Mouse (Mus musculus) MEL (cell line): ENCODE data around the gene Agpat1. TPM values are rescaled to one million over a fixed set of nuclear protein-coding genes. Genes with fewer than 3 reads are reported as not detected.
A peak's percentile ranks its signal among the peaks of the same experiment; 100 is the strongest.

Experiments
- DNase-seq: peaks from one replicate; pipeline ENCODE4 v3.0.0; 2011; ENCODE audit warnings: low read depth, low spot score
- H3K27ac ChIP-seq: 2 replicates; pipeline ENCODE4 v1.5.1; 2012; ENCODE audit warnings: low read depth, mild to moderate bottlenecking, control low read depth, low read length, moderate library complexity; ENCODE audit not compliant: control insufficient read depth
- H3K27me3 ChIP-seq, 2 experiments: fragments of 150-350 bp in 1 of 2; sonication (generic) in 1 of 2; 2 replicates each; pipeline ENCODE4 v1.6.1; 2012; ENCODE audit warnings: low read length in 2 of 2, mild to moderate bottlenecking in 2 of 2, improper control_type of control experiment in 1 of 2, moderate library complexity in 1 of 2; ENCODE audit not compliant: insufficient read depth in 2 of 2, control insufficient read depth in 1 of 2
- H3K36me3 ChIP-seq, 2 experiments: 2 replicates each; pipeline ENCODE4 v1.6.1; 2012 to 2014; ENCODE audit warnings: low read length in 2 of 2, improper control_type of control experiment in 1 of 2, inconsistent platforms in 1 of 2, mild to moderate bottlenecking in 1 of 2; ENCODE audit not compliant: insufficient read depth in 2 of 2, control insufficient read depth in 1 of 2
- H3K4me1 ChIP-seq, 2 experiments: fragments of 150-350 bp in 1 of 2; sonication (generic) in 1 of 2; 2 replicates each; pipeline ENCODE4 v1.6.1; 2012; ENCODE audit warnings: low read length in 2 of 2, improper control_type of control experiment in 1 of 2, mild to moderate bottlenecking in 1 of 2; ENCODE audit not compliant: insufficient read depth in 2 of 2, control insufficient read depth in 1 of 2
- H3K4me3 ChIP-seq, 2 experiments: fragments of 150-350 bp in 1 of 2; sonication (generic) in 1 of 2; 2 replicates each; pipeline ENCODE4 v1.5.1; 2012; ENCODE audit warnings: low read depth in 2 of 2, low read length in 2 of 2, mild to moderate bottlenecking in 2 of 2, moderate library complexity in 2 of 2, control low read depth in 1 of 2, improper control_type of control experiment in 1 of 2; ENCODE audit not compliant: control insufficient read depth in 1 of 2, insufficient read depth in 1 of 2
- H3K79me2 ChIP-seq: 2 replicates; pipeline ENCODE4 v1.6.1; 2012; ENCODE audit warnings: mild to moderate bottlenecking, low read length, moderate library complexity; ENCODE audit not compliant: control insufficient read depth, poor library complexity, insufficient read depth
- H3K9ac ChIP-seq: 2 replicates; pipeline ENCODE4 v1.6.1; 2012; ENCODE audit warnings: low read depth, mild to moderate bottlenecking, control low read depth, low read length, moderate library complexity; ENCODE audit not compliant: control insufficient read depth, poor library complexity, severe bottlenecking
- H3K9me3 ChIP-seq: fragments of 150-350 bp; sonication (generic); replicated peaks from 2 replicates; pipeline ENCODE4 v1.6.1; 2012; ENCODE audit warnings: mild to moderate bottlenecking, low read length, improper control_type of control experiment, moderate library complexity; ENCODE audit not compliant: insufficient read depth
- CHD2 ChIP-seq: IDR thresholded peaks from 2 replicates; pipeline ENCODE4 v1.6.1; 2011; ENCODE audit warnings: low read length, improper control_type of control experiment
- ELF1 ChIP-seq: IDR thresholded peaks from 2 replicates; pipeline ENCODE4 v1.6.1; 2014; ENCODE audit warnings: low read depth, mild to moderate bottlenecking, inconsistent platforms, low read length, improper control_type of control experiment, moderate library complexity
- EP300 ChIP-seq, 2 experiments: IDR thresholded peaks; 2 replicates each; pipeline ENCODE4 v1.6.1; 2011; ENCODE audit warnings: improper control_type of control experiment in 2 of 2, low read length in 2 of 2, low read depth in 1 of 2, mild to moderate bottlenecking in 1 of 2
- GABPA ChIP-seq: IDR thresholded peaks from 2 replicates; pipeline ENCODE4 v1.6.1; 2012; ENCODE audit warnings: low read depth, mild to moderate bottlenecking, inconsistent platforms, low read length, improper control_type of control experiment, moderate library complexity
- GATA1 ChIP-seq: IDR thresholded peaks from 2 replicates; pipeline ENCODE4 v1.6.1; 2011; ENCODE audit warnings: low read depth, low read length, improper control_type of control experiment
- JUND ChIP-seq: IDR thresholded peaks from 2 replicates; pipeline ENCODE4 v1.6.1; 2011; ENCODE audit warnings: low read depth, mild to moderate bottlenecking, improper control_type of control experiment, low read length
- MAFK ChIP-seq: IDR thresholded peaks from 2 replicates; pipeline ENCODE4 v1.6.1; 2011; ENCODE audit warnings: low read depth, mild to moderate bottlenecking, low read length, improper control_type of control experiment, borderline replicate concordance
- MAX ChIP-seq: IDR thresholded peaks from 2 replicates; pipeline ENCODE4 v1.6.1; 2011; ENCODE audit warnings: low read length, improper control_type of control experiment
- MEF2A ChIP-seq: IDR thresholded peaks from 2 replicates; pipeline ENCODE4 v1.6.1; 2014; ENCODE audit warnings: low read depth, mild to moderate bottlenecking, inconsistent platforms, low read length, improper control_type of control experiment; ENCODE audit not compliant: poor library complexity, insufficient replicate concordance, severe bottlenecking; ENCODE audit errors: extremely low read depth
- MYC ChIP-seq: IDR thresholded peaks from 2 replicates; pipeline ENCODE4 v1.6.1; 2011; ENCODE audit warnings: low read depth, mild to moderate bottlenecking, low read length, improper control_type of control experiment, moderate library complexity
- NELFE ChIP-seq: IDR thresholded peaks from 2 replicates; pipeline ENCODE4 v1.6.1; 2011; ENCODE audit warnings: low read depth, low read length, improper control_type of control experiment
- POLR2A ChIP-seq, 2 experiments: IDR thresholded peaks; 2 replicates each; pipeline ENCODE4 v1.6.1; 2011 to 2012; ENCODE audit warnings: low read length in 2 of 2, mild to moderate bottlenecking in 2 of 2, control low read depth in 1 of 2, improper control_type of control experiment in 1 of 2, low read depth in 1 of 2, moderate library complexity in 1 of 2; ENCODE audit not compliant: control insufficient read depth in 1 of 2, insufficient read depth in 1 of 2, poor library complexity in 1 of 2
- RCOR1 ChIP-seq: IDR thresholded peaks from 2 replicates; pipeline ENCODE4 v1.6.1; 2012; ENCODE audit warnings: low read depth, mild to moderate bottlenecking, inconsistent platforms, low read length, improper control_type of control experiment
- USF1 ChIP-seq: IDR thresholded peaks from 2 replicates; pipeline ENCODE4 v1.6.1; 2014; ENCODE audit warnings: low read depth, mild to moderate bottlenecking, inconsistent platforms, low read length, improper control_type of control experiment, moderate library complexity
- ZKSCAN1 ChIP-seq: IDR thresholded peaks from 2 replicates; pipeline ENCODE4 v1.6.1; 2012; ENCODE audit warnings: low read depth, mild to moderate bottlenecking, inconsistent platforms, low read length, improper control_type of control experiment, moderate library complexity
- ZMIZ1 ChIP-seq: IDR thresholded peaks from 2 replicates; pipeline ENCODE4 v1.6.1; 2012; ENCODE audit warnings: low read depth, mild to moderate bottlenecking, inconsistent platforms, low read length, improper control_type of control experiment, moderate library complexity
- polyA plus RNA-seq, 2 experiments: library from polyadenylated mRNA; stranded (reverse) in 1 of 2; unstranded in 1 of 2; fragments of >175 nt in 1 of 2; fragments of >200 nt in 1 of 2; gene quantifications; 2 replicates each; pipeline versions ENCODE4 v1.2.1 to v1.2.4; 2012; ENCODE audit warnings: low replicate concordance in 2 of 2, low read depth in 1 of 2; ENCODE audit not compliant: insufficient read length in 2 of 2, insufficient read depth in 1 of 2, missing spikeins in 1 of 2
- total RNA-seq: library from RNA; depleted of rRNA; stranded (reverse); fragments of 300-350 nt; gene quantifications from 2 replicates; pipeline ENCODE4 v1.2.3, GENCODE M21; 2012

Gene Agpat1
- total and polyA plus RNA-seq, 3 experiments = 85.2 to 153 TPM; not detected in 1

DNA sequence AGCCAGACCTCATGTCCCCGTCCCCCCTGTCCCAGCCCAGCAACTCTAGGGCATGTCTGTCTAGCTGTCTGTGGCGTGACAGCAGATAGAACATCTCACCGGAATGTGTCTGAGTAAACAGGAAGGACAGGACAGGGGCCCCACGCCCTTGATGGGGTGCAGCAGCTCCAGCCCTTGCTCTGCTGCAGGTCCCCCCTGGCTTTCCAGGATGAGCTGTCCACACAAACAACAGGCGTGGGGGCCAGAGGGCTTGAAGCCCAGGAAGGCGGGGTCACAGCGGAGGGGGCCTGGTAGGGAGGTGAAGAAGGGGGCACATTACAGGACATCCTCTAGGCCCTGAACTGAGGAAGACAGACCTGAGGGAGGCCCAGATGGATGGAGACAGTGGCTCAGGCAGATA, 51.1 kb downstream of the Agpat1 start:
- no peak for DNase-seq
- Histone ChIP-seq H3K9ac (no peak overlapping the region), H3K4me1 (peaks cover 0 to 11% of the 10 kb centered on the region in 2 experiments; a peak in 2 of 4 replicates), H3K4me3 (no peak overlapping the region), H3K36me3 (no peaks in the 10 kb centered on the region; a peak in 1 of 4 replicates), H3K27ac (no peak overlapping the region), H3K79me2 (no peaks in the 10 kb centered on the region), H3K27me3 (no peaks in the 10 kb centered on the region), H3K9me3 (no peaks in the 10 kb centered on the region)
- TF ChIP-seq JUND = no peak
- no peak for TF ChIP-seq MAX
- no peak for TF ChIP-seq MYC

GRCm38 (mm10) chr17:34655581-34655991, 51.5 kb downstream of the Agpat1 start:
- no peaks in the 10 kb centered on the region for H3K9me3 ChIP-seq
- no peaks in the 10 kb centered on the region; a peak in 1 of 4 replicates for H3K36me3 ChIP-seq
- DNase-seq = no peak
- no peaks in the 10 kb centered on the region for H3K79me2 ChIP-seq
- peaks cover 0 to 14% of the 10 kb centered on the region in 2 experiments; a peak in 3 of 4 replicates for H3K4me1 ChIP-seq
- H3K27ac ChIP-seq = no peak overlapping the region
- no peaks in the 10 kb centered on the region for H3K27me3 ChIP-seq
- H3K9ac ChIP-seq = no peak overlapping the region
- no peak overlapping the region for H3K4me3 ChIP-seq
- peak in 1 of 2 experiments; percentile 9; a peak in 1 of 4 replicates for TF ChIP-seq POLR2A (IDR thresholded peaks at IDR 0.05; ENCODE audit: control insufficient read depth in 1 of 2, insufficient read depth in 1 of 2, low read depth in 1 of 2, low read length in 2 of 2, poor library complexity in 1 of 2)
- TF ChIP-seq GABPA = no peak
- TF ChIP-seq NELFE = no peak

DNA sequence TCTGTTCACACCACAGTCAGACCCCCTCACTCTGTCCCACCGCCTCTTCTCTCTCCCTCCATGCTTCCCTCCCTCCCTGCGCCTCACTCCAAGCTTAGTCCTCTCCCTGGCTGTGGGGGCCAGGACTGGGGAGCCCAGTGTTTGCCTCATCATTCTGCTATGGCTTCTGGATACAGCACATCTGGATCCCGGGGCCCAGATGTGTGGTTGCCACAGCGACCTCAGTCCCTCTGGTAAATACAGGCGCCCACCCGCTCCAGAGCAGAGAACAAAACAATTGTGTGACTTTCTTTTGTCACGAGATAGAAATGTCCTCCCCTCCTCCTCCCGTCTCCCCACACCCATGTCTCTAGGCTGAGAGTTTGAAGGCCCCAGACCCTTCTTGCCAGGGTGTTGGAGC, 52.6 kb downstream of the Agpat1 start:
- no peaks in the 10 kb centered on the region for H3K9me3 ChIP-seq
- H3K4me1 ChIP-seq = peaks cover 0 to 18% of the 10 kb centered on the region in 2 experiments; a peak in 3 of 4 replicates
- no peak for DNase-seq
- peaks cover 0 to 3% of the 10 kb centered on the region in 2 experiments; a peak in 1 of 4 replicates for H3K36me3 ChIP-seq
- H3K27me3 ChIP-seq = no peaks in the 10 kb centered on the region
- no peak overlapping the region for H3K27ac ChIP-seq
- no peak overlapping the region for H3K9ac ChIP-seq
- no peak overlapping the region for H3K4me3 ChIP-seq
- TF ChIP-seq ZMIZ1 (no peak), USF1 (no peak), RCOR1 (no peak), MEF2A (no peak), ZKSCAN1 (no peak), POLR2A (IDR thresholded peaks at IDR 0.05; ENCODE audit: control insufficient read depth in 1 of 2, insufficient read depth in 1 of 2, low read depth in 1 of 2, low read length in 2 of 2, poor library complexity in 1 of 2) (no peak), EP300 (IDR thresholded peaks at IDR 0.05; ENCODE audit: low read depth in 1 of 2, low read length in 2 of 2) (no peak), CHD2 (no peak), MAFK (no peak), ELF1 (no peak), GATA1 (no peak)
- TF ChIP-seq, all 39 proteins: peak for 0
- no peaks in the 10 kb centered on the region for H3K79me2 ChIP-seq
